Mouse (Mus musculus) c-Kit-positive CD71-positive TER-119-positive erythroid progenitor cells, embryonic 14.5 days (primary cell): ENCODE results near the gene Gm20388.

Experiments used
- DNase-seq: peaks from one replicate; pipeline ENCODE4 v3.0.0-alpha.2; 2013; ENCODE audit warnings: low spot score

Gm20388 gene

GRCm38 (mm10) chr8:122524506-122524905, 2613.9 kb downstream of the Gm20388 start:
- DNase-seq = no peak

DNA sequence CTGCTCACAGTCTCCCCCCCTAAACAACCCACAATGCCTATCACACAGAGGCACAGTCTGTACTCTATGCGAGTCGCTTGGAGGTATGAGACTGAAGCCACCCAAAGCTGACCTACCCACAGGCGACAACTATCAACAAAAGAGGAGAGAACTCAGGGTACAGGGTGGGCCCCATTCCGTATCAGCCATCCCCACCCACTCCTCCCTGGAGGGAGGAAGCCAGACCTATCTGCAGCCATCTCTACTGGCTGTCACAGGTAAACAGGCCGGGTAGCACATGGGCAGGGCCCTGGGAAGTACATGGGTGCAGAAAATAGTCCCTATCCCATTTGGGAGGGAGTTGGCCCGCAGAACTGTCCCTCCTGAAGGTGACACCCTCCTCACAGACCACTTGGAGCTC, 2614.4 kb downstream of the Gm20388 start:
- no peak for DNase-seq

- no peak for DNase-seq
Observed at GRCm38 (mm10) chr8:122526084-122526483, 2615.4 kb downstream of the Gm20388 start.

GRCm38 (mm10) chr8:122526526-122527170, 2616.0 kb downstream of the Gm20388 start:
- DNase-seq = no peak

DNA sequence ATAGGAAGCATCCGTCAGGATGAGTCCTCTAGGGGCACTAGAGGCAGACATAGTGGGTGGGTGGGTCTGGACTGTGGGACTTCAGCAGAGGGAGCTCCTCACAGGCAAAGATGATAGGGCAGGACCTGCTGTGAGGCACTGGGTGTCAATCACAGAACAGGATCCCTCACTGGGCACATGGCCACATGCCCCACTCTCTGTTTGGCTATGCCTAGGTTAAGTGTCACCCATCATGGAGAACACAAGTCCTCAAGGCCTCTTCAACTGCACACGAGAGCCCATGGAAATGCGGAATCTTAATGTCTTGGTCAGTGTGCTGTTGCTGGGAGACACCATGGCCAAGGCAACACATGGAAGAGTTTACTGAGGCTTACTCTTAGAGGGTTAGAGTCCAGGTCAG, 2617.3 kb downstream of the Gm20388 start:
- DNase-seq = no peak

GRCm38 (mm10) chr8:122529159-122529558, 2618.5 kb downstream of the Gm20388 start:
- DNase-seq = no peak

- no peak for DNase-seq
Observed at GRCm38 (mm10) chr8:122531312-122531711, 2620.7 kb downstream of the Gm20388 start.

DNA sequence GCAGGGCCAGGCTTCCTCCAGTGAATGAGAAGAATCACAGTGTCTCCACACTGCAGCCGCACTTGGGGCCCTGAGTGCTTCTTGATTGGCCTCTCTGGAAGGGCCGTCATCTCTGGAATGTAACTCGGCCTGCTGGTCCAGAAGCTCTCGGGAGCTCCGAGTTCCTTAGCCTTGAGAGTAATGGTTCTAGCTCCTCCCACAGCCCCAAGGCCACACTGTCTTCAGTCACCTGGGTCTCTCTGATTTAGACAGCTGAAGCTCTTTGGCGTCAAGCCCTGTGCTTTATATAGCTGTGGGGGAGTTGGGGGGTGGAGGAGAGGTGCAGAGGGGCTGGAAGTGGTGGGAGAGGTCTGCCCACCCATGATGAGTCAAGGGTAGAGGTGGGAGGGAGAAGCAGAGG, 2626.4 kb downstream of the Gm20388 start:
- DNase-seq = no peak

- peak; percentile 84 for DNase-seq
Observed at GRCm38 (mm10) chr8:122537812-122538211, 2627.2 kb downstream of the Gm20388 start.

- DNase-seq = no peak
Observed at GRCm38 (mm10) chr8:122538310-122539076, 2627.9 kb downstream of the Gm20388 start.

- no peak for DNase-seq
Observed at GRCm38 (mm10) chr8:122544138-122544537, 2633.5 kb downstream of the Gm20388 start.

DNA sequence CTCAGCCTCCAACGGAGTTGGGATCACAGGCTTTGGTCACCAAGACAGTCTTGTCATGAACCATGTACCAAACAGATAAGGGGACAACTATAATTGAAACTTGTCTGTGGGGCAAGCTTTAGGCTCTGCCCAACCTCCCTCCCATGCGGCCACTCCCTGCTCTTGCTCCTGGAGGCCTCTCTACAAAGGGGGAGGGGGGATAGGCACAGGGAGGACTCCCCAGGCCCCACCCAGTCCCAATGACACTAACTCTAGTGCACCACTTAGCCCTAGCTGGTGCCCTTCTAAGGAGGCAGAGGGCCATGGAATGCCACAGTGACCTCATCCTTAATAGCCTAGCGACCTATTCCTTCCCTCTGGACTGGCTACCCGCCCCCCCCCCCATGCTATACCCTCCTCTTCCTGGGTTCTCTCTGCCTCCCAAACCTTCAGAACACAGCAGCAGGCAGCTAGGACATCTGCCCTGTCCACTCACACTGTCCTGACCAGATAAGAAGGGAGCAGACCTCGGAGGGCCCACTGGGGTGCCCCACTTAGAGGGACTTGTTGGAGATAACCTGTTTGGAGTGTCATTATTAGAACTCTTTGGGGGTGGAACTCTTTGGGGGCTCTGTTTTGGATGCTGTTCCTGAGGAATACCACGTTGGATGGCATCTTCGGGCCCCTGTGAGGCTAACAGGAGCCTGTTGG, 2635.6 kb downstream of the Gm20388 start:
- DNase-seq = peak; percentile 83

DNA sequence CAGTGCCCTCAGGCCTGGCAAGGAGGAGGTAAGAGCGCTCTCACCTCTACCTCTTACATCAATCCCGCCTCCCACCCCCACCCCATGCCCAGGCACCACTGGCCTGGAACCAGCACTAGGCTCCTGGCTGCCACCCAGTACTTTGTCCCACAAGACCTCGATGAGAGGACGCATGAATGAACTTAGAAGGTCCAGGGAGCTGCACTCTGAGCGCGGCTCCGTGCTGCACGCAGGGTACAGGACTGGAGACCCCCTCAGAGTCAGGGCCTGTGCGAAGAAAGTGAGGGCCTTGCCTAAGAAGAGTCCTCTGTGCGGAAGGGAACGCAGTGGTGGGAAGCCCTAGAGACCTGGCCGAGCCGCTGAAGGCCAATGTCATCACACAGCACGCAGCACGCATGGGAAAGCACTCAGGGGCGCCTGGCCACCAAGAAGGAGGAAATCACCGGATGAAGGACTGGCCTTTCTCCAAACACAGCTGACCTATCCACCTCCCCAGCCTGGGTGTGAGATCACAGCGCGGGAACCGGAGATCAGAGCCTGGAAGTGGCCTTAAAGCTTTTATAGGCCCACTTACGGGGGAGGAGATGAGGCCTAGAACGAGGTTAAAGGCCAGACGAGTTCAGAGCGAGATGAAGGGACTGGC, 2636.3 kb downstream of the Gm20388 start:
- DNase-seq = no peak

DNA sequence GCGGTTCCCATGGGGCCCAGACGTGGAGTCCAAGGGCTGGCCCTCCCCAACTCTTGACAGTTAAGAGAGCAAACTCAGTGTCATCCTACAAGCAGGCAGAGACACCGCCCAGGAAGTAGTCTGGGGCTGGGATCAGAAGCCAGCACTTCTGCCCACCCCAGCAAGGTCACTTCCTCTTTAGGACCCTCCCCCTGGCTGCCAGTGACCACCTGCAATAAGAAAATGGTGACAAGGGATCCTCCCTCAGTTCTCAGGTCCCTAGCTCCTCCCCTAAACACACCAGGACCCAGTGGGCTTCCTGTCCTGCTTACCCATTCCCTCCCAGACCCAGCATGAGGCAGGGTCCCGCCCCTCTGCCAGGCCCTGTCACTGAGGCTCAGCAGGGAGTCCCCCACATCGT, 2637.2 kb downstream of the Gm20388 start:
- DNase-seq = peak; percentile 75

DNA sequence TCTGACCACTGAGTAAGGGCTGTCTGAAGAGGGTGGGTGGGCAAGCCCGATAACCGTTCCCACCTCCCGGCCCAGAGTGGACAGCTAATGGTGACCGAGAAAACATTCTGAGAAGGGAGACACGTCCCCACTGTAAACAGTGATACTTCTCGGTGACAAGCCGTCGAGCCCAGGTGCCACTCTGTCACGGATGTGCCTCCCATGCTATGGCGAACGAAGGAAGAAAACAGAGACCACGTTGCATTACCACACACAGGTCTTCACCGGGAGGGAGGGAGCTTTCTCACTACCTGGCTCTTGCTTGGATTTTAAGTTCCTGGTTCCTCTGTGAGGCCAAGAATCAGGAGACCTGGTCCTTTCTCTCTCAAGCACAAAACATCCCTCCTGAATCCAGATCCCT, 2637.7 kb downstream of the Gm20388 start:
- DNase-seq = no peak

DNA sequence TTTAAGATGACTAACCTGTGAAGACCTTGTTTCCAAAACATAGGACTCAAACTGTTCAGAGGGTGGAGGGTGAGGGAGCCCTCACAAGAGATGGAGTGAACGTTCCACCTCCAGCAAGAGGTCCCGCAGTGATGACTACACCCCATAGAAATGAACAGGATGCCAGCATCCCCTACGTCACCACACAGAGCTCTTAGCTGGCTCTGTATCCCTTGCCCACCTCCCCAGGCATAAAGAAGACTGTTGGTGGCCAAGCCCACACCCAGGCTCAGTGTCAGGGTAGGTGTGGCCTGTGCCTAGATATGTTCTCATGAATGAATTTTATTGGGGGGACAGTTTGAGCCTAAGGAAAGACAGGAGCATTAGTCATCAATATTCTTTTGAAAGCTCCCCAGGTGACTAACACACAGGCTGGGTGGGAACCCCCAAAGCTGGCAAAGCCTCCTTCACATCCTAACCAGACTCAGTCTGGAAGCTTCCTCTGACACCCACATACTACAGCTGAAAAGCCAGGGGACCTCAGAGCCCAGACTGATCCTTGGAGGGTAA, 2638.3 kb downstream of the Gm20388 start:
- DNase-seq = no peak

DNA sequence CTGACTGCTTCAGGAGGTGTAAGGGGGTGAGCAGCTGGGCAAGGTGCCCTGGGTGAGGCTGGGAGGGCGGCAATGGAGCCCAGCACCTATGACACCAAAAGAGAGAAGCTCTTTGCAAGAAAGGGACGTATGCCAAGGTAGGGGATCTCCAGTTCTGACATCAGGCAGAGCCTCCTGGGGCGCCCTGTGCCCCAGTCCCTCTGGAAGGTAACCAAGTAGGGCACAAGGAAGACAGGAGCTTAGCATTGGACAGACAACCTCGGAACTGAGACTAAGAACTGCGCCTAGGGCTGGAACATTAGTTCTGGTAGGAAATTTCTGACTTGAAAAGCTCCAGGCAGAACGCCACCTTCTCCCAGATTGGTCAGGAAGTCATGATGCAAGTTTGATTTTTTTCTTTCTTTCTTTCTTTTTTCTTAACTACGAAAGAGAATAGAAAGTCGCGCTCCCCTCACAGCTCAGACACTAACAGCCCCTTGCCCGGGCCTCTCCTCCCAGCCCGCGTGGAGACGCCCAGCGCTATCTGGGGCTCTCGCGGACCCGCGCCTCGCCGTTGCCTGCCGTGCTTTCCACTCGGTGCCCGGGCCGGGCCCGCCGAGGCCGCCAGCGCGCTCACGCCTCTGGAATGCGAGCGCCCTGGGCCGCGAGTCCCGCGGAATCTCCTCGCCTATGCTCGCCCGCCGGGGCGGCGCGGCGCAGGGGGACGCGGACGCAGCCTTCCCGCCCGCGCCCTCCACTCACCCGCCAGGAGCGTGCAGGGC, 2639.8 kb downstream of the Gm20388 start:
- no peak for DNase-seq

DNA sequence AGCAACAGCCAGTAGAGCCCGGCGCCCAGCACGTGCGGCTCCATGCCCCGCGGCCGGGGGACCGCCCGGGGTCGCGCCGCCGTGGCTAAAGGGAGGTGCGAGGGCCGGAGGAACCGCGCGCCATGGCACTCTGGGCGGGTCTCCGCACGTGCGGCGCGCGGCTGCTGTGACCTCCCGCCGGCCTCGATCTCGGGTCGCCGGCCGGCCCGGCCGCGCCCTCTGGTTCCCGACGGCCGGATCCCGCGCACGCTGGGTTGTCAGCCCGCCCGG, 2640.3 kb downstream of the Gm20388 start:
- no peak for DNase-seq

GRCm38 (mm10) chr8:122551265-122552051, 2640.8 kb downstream of the Gm20388 start, which contains the start of gene Piezo1:
TSS of gene Piezo1 (minus strand) at chr8:122551329.
- DNase-seq = peak; percentile 90

DNA sequence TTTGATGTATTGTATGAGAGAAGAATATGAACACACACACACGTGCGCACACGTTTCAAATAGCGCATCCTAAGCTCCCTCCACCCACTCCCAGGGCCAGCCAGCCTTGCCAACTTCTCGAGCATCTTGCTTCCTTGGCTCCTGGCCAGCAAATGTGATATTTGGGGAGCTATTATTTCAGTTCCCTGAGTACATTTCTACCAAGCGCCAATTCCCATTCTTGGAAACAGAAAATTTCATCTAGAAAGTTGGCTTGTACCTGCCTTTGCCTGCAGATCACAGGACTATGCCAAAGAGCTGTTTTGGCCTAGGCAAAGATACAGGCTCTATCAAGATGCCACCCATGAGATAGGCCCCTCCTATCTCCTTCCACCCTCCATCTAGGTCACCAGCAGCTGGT, 2644.1 kb downstream of the Gm20388 start:
- DNase-seq = no peak
